Mouse (Mus musculus) bone marrow macrophage, adult 2 months (primary cell): ENCODE data around the gene Raet1e. TPM values are rescaled to one million over a fixed set of nuclear protein-coding genes. Genes with fewer than 3 reads are reported as not detected.
A peak's percentile ranks its signal among the peaks of the same experiment; 100 is the strongest.
"Not testable (repeated sequence)": the region's sequence is repeated elsewhere in the genome, so short reads cannot be mapped to it uniquely, and the experiment has no call there.

Experiments
- H3K27ac ChIP-seq: 2 replicates; pipeline ENCODE4 v1.5.1; 2012; ENCODE audit warnings: low read depth, low read length; ENCODE audit not compliant: insufficient read depth
- H3K4me1 ChIP-seq: 2 replicates; pipeline ENCODE4 v1.6.1; 2012; ENCODE audit warnings: low read length; ENCODE audit not compliant: control insufficient read depth, insufficient read depth
- H3K4me3 ChIP-seq: 2 replicates; pipeline ENCODE4 v1.5.1; 2012; ENCODE audit warnings: mild to moderate bottlenecking, low read length, moderate library complexity; ENCODE audit not compliant: insufficient read depth
- CTCF ChIP-seq: IDR thresholded peaks from 2 replicates; pipeline ENCODE4 v1.5.1; 2012; ENCODE audit warnings: low read depth, mild to moderate bottlenecking, low read length, moderate library complexity
- POLR2A ChIP-seq: IDR thresholded peaks from 2 replicates; pipeline ENCODE4 v1.6.1; 2012; ENCODE audit warnings: mild to moderate bottlenecking, low read depth, low read length, borderline replicate concordance
- polyA plus RNA-seq: library from polyadenylated mRNA; stranded (reverse); fragments of >200 nt; gene quantifications from 2 replicates; pipeline ENCODE4 v1.2.4, GENCODE M21; 2012; ENCODE audit not compliant: missing spikeins, insufficient read depth, insufficient read length

Gene Raet1e
- polyA plus RNA-seq, 1 experiment, result 6.3 TPM

GRCm38 (mm10) chr10:22154871-22155799 lies 3.2 kb upstream of the Raet1e start:
- Histone ChIP-seq H3K4me1 (no peaks in the 10 kb centered on the region), H3K27ac (no peak overlapping the region), H3K4me3 (no peak overlapping the region)
- TF ChIP-seq POLR2A (no peak), CTCF (no peak)

GRCm38 (mm10) chr10:22159131-22159561 lies 777 bp downstream of the Raet1e start:
- Histone ChIP-seq H3K4me3 (peak overlapping the region; percentile 21), H3K27ac (no peak overlapping the region), H3K4me1 (no peaks in the 10 kb centered on the region)
- TF ChIP-seq POLR2A (no peak), CTCF (no peak)

DNA sequence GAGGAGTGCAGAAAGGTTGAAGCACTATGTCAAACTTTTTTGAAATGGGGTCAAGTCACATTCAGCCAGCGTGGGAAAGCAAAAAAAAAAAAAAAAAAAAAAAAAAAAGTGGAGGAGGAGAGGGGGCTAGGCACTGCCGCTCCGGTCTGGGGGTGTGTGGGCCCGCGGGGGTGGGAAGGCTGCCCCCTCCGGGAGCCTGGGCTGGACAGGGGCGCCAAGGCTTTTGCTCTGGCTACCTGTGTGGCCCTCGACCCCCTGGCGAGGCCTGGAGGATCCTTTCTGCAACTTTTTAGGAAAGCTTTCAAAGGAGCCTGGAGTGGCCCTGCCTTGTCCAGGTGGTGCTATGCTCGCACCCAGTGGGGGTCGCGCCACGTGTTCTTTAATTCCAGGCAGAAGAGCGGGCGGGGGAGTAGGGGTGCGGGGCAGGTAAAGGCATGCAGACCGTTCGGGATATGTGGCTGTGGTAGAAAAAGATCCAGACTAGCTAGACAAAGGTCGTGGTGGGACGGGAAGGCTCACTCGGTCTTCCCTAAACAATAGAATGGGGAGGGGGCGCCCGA lies 1.3 kb downstream of the Raet1e start:
- TF ChIP-seq POLR2A (no peak), CTCF (no peak)
- H3K27ac ChIP-seq, result no peak overlapping the region
- H3K4me1 ChIP-seq, result no peaks in the 10 kb centered on the region
- no peak overlapping the region for H3K4me3 ChIP-seq

- H3K4me1 ChIP-seq, result peaks cover 12% of the 10 kb centered on the region
- not testable (repeated sequence) for H3K27ac ChIP-seq, H3K4me3 ChIP-seq
Observed at GRCm38 (mm10) chr10:22163279-22163678, 4.9 kb downstream of the Raet1e start.

DNA sequence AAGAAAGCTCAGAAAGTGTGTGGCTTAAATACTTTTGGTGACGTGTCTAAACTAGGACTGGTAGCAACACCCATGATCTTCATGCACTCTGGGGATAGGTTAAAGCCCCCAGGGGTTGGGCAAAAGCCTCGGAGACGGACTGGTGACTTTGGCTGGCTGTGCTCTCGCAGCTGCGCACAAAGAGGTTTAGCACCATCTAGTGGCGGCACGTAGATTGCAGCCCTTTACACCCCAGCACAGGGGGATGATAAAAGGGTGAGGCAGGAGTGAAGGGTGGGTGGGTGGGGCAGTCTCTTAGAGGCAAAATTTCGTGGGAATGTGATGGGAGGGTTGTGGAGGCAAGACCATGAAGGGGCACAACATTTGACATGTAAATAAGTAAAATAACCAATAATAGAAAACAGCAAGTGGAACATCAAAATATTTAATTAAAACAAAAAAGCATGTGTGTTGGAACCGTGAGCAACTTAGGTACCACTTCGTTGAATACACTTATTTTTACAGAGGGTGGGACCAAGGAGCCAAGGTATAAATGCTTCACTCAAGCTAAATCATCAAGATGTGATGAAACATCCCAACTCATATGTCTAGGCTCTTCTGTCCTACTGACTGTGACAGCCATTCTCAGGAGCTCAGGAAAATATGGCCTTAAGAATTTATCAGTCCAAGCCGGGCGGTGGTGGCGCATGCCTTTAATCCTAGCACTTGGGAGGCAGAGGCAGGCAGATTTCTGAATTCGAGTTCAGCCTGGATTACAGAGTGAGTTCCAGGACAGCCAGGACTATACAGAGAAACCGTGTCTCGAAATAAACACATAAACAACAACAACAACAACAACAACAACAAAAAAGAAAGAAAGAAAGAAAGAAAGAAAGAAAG lies 5.6 kb downstream of the Raet1e start:
- not testable (repeated sequence) for H3K27ac ChIP-seq, H3K4me3 ChIP-seq
- H3K4me1 ChIP-seq, result peaks cover 14% of the 10 kb centered on the region

DNA sequence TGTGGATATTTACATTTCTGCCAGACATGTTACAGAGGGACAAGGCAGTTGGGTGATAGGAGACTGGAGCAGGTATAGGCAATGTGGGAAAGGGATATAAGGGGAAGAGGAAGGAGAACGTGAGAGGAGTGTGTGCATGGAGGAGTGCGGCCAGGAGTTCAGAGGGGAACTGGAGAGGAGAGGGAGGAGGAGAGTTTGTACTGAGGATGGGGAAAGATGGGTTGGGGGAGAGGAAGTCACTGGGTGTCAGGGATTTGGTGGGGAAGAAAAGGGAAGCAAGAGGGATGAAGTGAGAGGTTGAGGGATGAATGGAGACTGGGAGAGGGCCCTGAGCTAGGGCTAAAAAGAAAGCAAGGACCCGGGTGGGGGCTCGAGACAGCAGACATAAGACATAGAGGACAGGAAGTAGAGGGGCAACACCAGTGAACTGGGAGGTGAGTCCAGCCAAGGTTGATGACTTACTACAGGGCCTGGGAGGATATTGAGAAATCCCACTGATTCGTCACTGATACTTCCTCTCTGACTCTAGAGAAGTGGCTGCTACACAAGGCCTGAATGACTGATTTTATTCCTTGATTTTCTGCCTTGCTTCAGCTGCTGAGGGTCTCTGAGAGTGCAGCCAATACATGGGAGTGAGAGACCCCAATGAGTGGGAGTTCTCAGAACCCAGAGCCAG lies 7.1 kb downstream of the Raet1e start:
- peaks cover 19% of the 10 kb centered on the region for H3K4me1 ChIP-seq
- H3K27ac ChIP-seq, result peak overlapping the region; percentile 67
- not testable (repeated sequence) for H3K4me3 ChIP-seq

- not testable (repeated sequence) for H3K4me3 ChIP-seq
- Histone ChIP-seq H3K4me1 (peaks cover 19% of the 10 kb centered on the region), H3K27ac (peak overlapping the region; percentile 67)
Observed at GRCm38 (mm10) chr10:22166025-22166424, 7.7 kb downstream of the Raet1e start.

GRCm38 (mm10) chr10:22167061-22167460 lies 8.7 kb downstream of the Raet1e start:
- H3K4me1 ChIP-seq, result peaks cover 19% of the 10 kb centered on the region
- H3K27ac ChIP-seq, H3K4me3 ChIP-seq: not testable (repeated sequence)

GRCm38 (mm10) chr10:22169116-22169515 lies 10.7 kb downstream of the Raet1e start:
- not testable (repeated sequence) for H3K4me3 ChIP-seq, H3K27ac ChIP-seq
- H3K4me1 ChIP-seq, result peaks cover 22% of the 10 kb centered on the region

- H3K4me3 ChIP-seq, H3K27ac ChIP-seq: not testable (repeated sequence)
- peaks cover 12% of the 10 kb centered on the region for H3K4me1 ChIP-seq
Observed at GRCm38 (mm10) chr10:22172431-22173334, 14.3 kb downstream of the Raet1e start.

DNA sequence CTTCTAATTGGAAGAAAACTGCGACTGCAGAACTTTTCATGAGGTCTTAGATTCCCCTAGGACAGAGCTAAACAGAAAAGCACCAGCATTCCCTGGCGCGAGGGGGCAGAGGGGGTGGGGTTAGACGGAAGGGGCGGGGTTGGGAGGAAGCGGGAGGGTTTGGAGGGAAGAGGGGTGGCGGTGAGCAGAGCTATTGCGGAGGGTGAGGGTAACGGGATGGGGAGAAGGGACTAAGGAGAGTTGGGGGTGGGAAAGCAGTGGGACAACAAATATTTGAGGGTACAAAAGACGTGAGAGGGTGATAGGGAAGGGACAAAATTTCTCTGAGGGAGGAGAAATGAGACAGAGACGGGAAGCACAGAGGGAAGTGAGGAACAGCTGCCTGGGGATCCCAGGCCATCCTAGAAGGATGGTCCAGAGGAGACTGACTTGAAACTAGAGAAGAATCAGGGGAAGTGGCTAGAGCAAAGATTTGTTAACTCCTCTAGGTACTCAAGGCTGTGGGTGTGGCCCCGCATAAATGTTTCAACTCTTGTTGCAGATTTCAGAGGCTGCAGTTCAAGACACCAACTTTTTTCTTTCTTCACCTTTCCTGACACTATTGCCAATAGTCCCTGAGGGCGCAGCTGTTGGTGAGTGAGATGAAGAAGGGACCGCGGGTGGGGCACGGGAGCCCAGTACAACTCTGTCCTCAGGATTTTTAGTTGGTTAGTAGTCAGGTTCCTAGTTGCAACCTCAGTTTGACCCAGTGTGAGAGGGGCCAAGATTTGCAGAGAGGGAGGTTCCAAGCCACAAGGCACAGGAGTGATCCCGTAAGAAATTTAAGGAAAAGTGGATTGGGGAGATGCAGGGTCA lies 15.2 kb downstream of the Raet1e start:
- not testable (repeated sequence) for H3K27ac ChIP-seq, H3K4me1 ChIP-seq, H3K4me3 ChIP-seq

GRCm38 (mm10) chr10:22174190-22174487 lies 15.8 kb downstream of the Raet1e start:
- not testable (repeated sequence) for H3K27ac ChIP-seq, H3K4me3 ChIP-seq, H3K4me1 ChIP-seq

DNA sequence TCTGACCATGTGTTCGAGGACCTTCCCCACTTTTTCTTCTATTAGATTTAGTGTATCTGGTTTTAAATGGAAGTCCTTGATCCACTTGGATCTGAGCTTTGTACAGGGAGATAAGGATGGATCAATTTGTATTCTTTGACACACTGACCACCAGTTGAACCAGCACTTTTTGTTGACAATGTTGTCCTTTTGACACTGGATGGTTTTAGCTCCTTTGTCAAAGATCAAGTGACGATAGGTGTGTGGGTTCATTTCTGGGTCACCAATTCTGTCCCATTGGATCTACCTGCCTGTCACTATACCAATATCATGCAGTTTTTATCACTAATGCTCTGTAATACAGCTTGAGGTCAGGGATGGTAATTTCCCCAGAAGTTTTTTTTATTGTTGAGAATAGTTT lies 18.1 kb downstream of the Raet1e start:
- not testable (repeated sequence) for H3K4me3 ChIP-seq, H3K27ac ChIP-seq, H3K4me1 ChIP-seq
